Mouse (Mus musculus): ENCODE measurements at regions not wholly inside any gene's neighbourhood (a gene's known extent, or its start where the extent isn't known, plus 50 kb on each side); places are given as distances from the start of the nearest gene placed in this dataset.

DNA sequence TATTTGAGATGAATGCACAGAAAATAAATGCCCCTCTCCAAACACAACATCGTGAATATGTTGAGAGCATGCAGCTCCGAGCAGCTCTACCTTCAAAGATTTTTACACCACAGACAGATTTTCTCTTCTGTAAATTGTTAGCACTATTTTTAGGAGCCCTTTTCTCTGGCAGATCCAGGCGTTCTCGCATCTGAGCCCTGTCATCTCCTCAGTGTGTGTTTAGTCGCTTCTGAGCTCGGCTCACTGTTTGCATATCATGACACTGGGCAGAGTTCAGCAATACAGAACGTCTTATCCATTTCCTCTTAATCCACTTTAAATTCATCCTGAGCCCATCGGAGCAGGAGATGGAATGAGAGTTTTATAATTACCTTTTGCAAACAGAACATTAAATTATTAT is 306.5 kb downstream of the Rwdd3 start:
- TF ChIP-seq CTCF (IDR thresholded peaks at IDR 0.05; ENCODE audit: low read depth, low read length) (no peak), POLR2AphosphoS5 (IDR thresholded peaks at IDR 0.05; ENCODE audit: insufficient replicate concordance, low read depth, low read length) (no peak)
